Mouse (Mus musculus): ENCODE measurements around the gene Bcar3. TPM values are rescaled to one million over a fixed set of nuclear protein-coding genes. Genes with fewer than 3 reads are reported as not detected.

Gene Bcar3
- polyA plus RNA-seq, 1 experiment: 93.8 TPM

DNA sequence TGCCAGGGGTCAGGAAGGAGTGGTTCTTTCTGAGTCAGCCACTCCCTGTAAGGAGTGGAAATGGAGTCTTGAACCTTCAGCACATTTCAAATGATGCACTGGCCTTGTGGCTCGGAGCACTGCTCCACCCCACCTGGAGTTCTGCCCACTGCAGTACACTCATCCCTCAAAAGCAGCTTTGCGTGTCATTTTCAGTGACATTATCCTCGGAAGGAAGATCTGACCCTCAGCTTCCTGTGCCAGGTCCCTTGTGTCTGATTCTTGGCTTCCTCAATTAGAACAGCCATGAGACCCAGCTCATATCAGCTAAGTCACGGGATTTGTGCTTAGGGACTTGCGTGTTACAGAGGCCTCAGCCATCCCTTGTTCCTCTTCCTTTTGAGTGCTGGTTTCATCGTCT lies 203.9 kb downstream of the Bcar3 start:
- WGBS: 68% methylated on average over 6 of the region's 6 CpGs
- H3K27ac ChIP-seq (ENCODE audit: insufficient read depth, low read depth, low read length): peak overlapping the region; percentile 25; the same call in 1 of the 2 replicates
- no peaks in the 10 kb centered on the region for H3K36me3 ChIP-seq (ENCODE audit: control insufficient read depth, insufficient read depth, low read length)
- TF ChIP-seq POLR2A (IDR thresholded peaks at IDR 0.05; ENCODE audit: low read depth, low read length) (no peak), CTCF (IDR thresholded peaks at IDR 0.05; ENCODE audit: extremely low read depth, insufficient read length, insufficient replicate concordance, low read depth, low read length) (no peak)
- H3K4me1 ChIP-seq (ENCODE audit: control insufficient read depth, insufficient read depth, insufficient read length, low read length): peaks cover 15% of the 10 kb centered on the region; the same call in 1 of the 2 replicates
- no peak overlapping the region for H3K4me3 ChIP-seq (ENCODE audit: low read depth, low read length)
- no peaks in the 10 kb centered on the region for H3K27me3 ChIP-seq (ENCODE audit: control insufficient read depth, insufficient read depth, low read length)

DNA sequence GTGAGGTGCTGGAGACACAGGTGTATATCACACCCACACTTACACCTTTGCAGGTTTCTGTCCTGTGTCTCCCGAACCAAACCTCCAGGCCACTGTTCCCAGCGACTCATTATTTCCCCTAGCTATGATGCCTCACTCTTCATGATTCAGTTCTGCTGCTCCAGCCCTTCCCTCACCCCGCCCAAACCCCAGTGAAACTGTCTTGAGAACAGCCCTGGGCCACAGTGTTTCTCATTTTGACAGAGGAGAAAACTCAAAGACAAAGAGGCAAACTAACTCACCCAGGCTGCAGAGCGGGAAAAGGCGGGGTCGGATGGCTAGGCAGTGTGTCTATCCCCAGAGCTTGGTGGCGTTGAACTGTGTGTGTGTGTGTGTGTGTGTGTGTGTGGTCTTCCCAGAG lies 204.6 kb downstream of the Bcar3 start:
- H3K4me3 ChIP-seq (ENCODE audit: low read depth, low read length): no peak overlapping the region
- no peak for TF ChIP-seq POLR2A (IDR thresholded peaks at IDR 0.05; ENCODE audit: low read depth, low read length)
- TF ChIP-seq CTCF (IDR thresholded peaks at IDR 0.05; ENCODE audit: extremely low read depth, insufficient read length, insufficient replicate concordance, low read depth, low read length): no peak
- no peaks in the 10 kb centered on the region for H3K27me3 ChIP-seq (ENCODE audit: control insufficient read depth, insufficient read depth, low read length)
- WGBS: 92% methylated on average over 7 of the region's 7 CpGs
- H3K4me1 ChIP-seq (ENCODE audit: control insufficient read depth, insufficient read depth, insufficient read length, low read length): peaks cover 15% of the 10 kb centered on the region; the same call in 1 of the 2 replicates
- H3K27ac ChIP-seq (ENCODE audit: insufficient read depth, low read depth, low read length): no peak overlapping the region
- H3K36me3 ChIP-seq (ENCODE audit: control insufficient read depth, insufficient read depth, low read length): no peaks in the 10 kb centered on the region

DNA sequence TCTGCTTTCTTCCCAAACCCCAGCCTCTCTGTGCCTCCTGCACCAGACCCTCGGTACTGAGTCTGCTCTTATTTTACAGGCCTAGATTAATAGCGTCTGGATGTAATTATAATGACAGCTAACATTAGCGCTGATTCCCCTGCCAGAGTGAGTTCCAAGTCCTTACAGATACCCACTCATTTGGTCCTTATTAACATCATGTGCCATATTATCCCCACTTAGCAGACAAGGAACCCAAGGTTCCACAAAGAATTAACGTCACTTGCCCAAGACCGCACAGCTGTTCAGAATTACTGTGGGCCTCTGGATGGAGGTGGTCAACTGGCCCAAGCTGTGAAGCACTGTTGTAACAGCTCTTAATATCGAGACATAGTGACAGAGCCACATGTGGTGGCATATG lies 205.7 kb downstream of the Bcar3 start:
- H3K4me1 ChIP-seq (ENCODE audit: control insufficient read depth, insufficient read depth, insufficient read length, low read length): peaks cover 17% of the 10 kb centered on the region
- no peak overlapping the region for H3K27ac ChIP-seq (ENCODE audit: insufficient read depth, low read depth, low read length)
- H3K4me3 ChIP-seq (ENCODE audit: low read depth, low read length): no peak overlapping the region
- TF ChIP-seq POLR2A (IDR thresholded peaks at IDR 0.05; ENCODE audit: low read depth, low read length) (no peak), CTCF (IDR thresholded peaks at IDR 0.05; ENCODE audit: extremely low read depth, insufficient read length, insufficient replicate concordance, low read depth, low read length) (no peak)
- WGBS: 94% methylated on average over 6 of the region's 6 CpGs
- no peaks in the 10 kb centered on the region for H3K27me3 ChIP-seq (ENCODE audit: control insufficient read depth, insufficient read depth, low read length)
- no peaks in the 10 kb centered on the region for H3K36me3 ChIP-seq (ENCODE audit: control insufficient read depth, insufficient read depth, low read length)

DNA sequence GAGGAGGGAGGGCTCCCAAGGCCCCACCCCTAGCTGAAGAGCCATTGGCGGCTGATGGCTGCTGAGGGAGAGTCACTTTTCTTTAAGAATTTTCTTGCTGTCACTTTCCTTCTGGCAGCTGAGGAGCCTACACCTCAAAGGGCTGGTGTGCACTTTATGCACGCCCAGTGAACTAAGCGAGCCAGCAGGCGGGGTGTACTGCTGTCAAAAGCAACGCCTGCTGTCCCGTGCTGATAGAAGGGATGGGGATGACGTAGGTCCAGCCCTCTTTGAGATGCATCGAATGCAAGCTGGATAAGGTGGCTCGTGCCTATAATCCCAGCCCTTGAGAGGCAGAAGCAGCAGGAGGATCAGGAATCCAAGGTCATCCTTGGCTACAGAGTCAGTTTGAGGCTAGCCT lies 207.0 kb downstream of the Bcar3 start:
- no peak for TF ChIP-seq CTCF (IDR thresholded peaks at IDR 0.05; ENCODE audit: extremely low read depth, insufficient read length, insufficient replicate concordance, low read depth, low read length)
- TF ChIP-seq POLR2A (IDR thresholded peaks at IDR 0.05; ENCODE audit: low read depth, low read length): no peak
- no peak overlapping the region for H3K27ac ChIP-seq (ENCODE audit: insufficient read depth, low read depth, low read length)
- peaks cover 3% of the 10 kb centered on the region; the same call in 1 of the 2 replicates for H3K36me3 ChIP-seq (ENCODE audit: control insufficient read depth, insufficient read depth, low read length)
- peaks cover 24% of the 10 kb centered on the region for H3K4me1 ChIP-seq (ENCODE audit: control insufficient read depth, insufficient read depth, insufficient read length, low read length)
- no peak overlapping the region for H3K4me3 ChIP-seq (ENCODE audit: low read depth, low read length)
- H3K27me3 ChIP-seq (ENCODE audit: control insufficient read depth, insufficient read depth, low read length): no peaks in the 10 kb centered on the region
- WGBS: 87% methylated on average over 9 of the region's 9 CpGs

DNA sequence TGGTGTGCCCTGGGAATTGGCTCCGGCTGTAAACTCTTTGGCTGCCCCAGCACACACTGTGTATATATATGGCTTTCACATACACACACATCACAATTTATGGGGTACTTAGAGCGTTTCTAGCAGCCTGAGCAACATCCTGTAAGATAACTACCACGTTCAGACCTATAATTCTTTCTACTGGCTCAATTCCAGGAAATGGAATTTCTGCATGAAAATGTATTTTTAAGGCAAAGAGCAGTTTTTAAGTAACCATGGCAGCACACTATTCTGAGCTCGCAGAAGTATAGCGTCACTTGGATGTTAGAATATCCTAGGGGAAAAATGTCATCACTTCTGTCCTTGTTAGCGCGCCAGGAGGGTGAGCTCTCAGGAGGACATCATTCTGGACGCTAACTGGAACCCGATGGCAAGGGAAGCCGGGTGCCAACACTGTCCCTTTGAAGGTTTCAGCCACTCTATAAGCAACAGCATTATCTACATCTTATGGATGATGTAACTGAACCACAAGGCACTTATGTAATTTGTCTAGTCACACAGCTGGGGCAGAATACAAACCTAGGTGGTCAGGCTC lies 212.5 kb downstream of the Bcar3 start:
- Histone ChIP-seq H3K4me1 (ENCODE audit: control insufficient read depth, insufficient read depth, insufficient read length, low read length) (peaks cover 20% of the 10 kb centered on the region), H3K4me3 (ENCODE audit: low read depth, low read length) (no peak overlapping the region), H3K36me3 (ENCODE audit: control insufficient read depth, insufficient read depth, low read length) (peaks cover 10% of the 10 kb centered on the region), H3K27ac (ENCODE audit: insufficient read depth, low read depth, low read length) (no peak overlapping the region), H3K27me3 (ENCODE audit: control insufficient read depth, insufficient read depth, low read length) (no peaks in the 10 kb centered on the region)
- TF ChIP-seq POLR2A (IDR thresholded peaks at IDR 0.05; ENCODE audit: low read depth, low read length): no peak
- no peak for TF ChIP-seq CTCF (IDR thresholded peaks at IDR 0.05; ENCODE audit: extremely low read depth, insufficient read length, insufficient replicate concordance, low read depth, low read length)
- WGBS: 81% methylated on average over 10 of the region's 10 CpGs

DNA sequence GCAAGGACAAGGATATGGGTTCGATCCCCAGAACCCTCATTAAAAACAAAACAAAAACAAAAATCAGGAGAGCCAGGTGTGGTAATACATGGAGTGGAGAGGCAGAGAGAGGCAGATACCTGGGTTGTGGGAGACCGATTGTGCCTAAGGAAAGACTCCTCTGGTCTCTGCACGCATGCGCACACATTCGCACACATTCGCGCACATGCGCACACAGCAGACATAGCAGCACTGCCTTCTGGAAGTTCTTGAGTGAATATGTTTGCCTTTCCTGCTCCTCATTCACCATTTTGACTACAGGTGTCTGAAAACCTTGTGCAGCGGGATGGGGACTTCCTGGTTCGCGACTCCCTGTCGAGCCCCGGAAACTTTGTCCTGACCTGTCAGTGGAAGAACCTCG lies 213.9 kb downstream of the Bcar3 start:
- TF ChIP-seq CTCF (IDR thresholded peaks at IDR 0.05; ENCODE audit: extremely low read depth, insufficient read length, insufficient replicate concordance, low read depth, low read length): no peak
- TF ChIP-seq POLR2A (IDR thresholded peaks at IDR 0.05; ENCODE audit: low read depth, low read length): no peak
- Histone ChIP-seq H3K27me3 (ENCODE audit: control insufficient read depth, insufficient read depth, low read length) (no peaks in the 10 kb centered on the region), H3K4me1 (ENCODE audit: control insufficient read depth, insufficient read depth, insufficient read length, low read length) (peaks cover 21% of the 10 kb centered on the region), H3K27ac (ENCODE audit: insufficient read depth, low read depth, low read length) (no peak overlapping the region), H3K4me3 (ENCODE audit: low read depth, low read length) (no peak overlapping the region), H3K36me3 (ENCODE audit: control insufficient read depth, insufficient read depth, low read length) (peaks cover 16% of the 10 kb centered on the region)
- WGBS: 94% methylated on average over 14 of the region's 14 CpGs

DNA sequence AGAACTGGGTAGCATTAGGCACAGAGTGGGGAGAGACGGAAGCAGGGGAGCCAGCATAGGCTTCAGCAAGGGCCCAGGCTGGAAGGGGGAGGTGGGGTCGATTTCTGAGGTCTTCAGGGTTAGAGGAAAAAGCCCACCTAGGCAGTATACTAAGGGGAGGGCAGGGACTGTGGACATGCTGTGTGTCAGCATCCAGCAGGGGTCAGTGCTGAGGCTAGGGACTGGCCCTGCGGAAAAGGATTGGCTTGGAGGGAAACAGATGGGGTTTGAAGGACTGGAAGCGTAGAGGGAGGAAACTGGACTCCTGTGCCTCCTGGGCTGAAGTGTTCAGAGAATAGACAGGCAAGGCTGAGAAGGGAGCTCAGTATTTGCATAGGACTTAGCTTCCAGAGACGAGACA lies 215.1 kb downstream of the Bcar3 start:
- no peak for TF ChIP-seq POLR2A (IDR thresholded peaks at IDR 0.05; ENCODE audit: low read depth, low read length)
- TF ChIP-seq CTCF (IDR thresholded peaks at IDR 0.05; ENCODE audit: extremely low read depth, insufficient read length, insufficient replicate concordance, low read depth, low read length): peak; percentile 80; the same call in 1 of the 2 replicates
- WGBS: 22% methylated on average over 5 of the region's 5 CpGs
- Histone ChIP-seq H3K27ac (ENCODE audit: insufficient read depth, low read depth, low read length) (peak overlapping the region; percentile 100), H3K4me1 (ENCODE audit: control insufficient read depth, insufficient read depth, insufficient read length, low read length) (peaks cover 21% of the 10 kb centered on the region), H3K4me3 (ENCODE audit: low read depth, low read length) (no peak overlapping the region), H3K36me3 (ENCODE audit: control insufficient read depth, insufficient read depth, low read length) (peaks cover 18% of the 10 kb centered on the region), H3K27me3 (ENCODE audit: control insufficient read depth, insufficient read depth, low read length) (no peaks in the 10 kb centered on the region)

Data from small intestine, adult 2 months (tissue).